Mouse (Mus musculus) heart, adult 11 months (tissue): ENCODE data around the gene Zfp87.

Experiments used
- DNase-seq: peaks from one replicate; pipeline ENCODE4 v3.0.0; 2022

Gene Zfp87

GRCm38 (mm10) chr13:67525753-67526410 is at the start of gene Zfp87, which contains the start of gene Gm26965:
Gene Zfp87, minus strand, starts transcription at chr13:67526177.
Gene Gm26965, minus strand, starts transcription at chr13:67526151.
- peak; percentile 99 for DNase-seq

DNA sequence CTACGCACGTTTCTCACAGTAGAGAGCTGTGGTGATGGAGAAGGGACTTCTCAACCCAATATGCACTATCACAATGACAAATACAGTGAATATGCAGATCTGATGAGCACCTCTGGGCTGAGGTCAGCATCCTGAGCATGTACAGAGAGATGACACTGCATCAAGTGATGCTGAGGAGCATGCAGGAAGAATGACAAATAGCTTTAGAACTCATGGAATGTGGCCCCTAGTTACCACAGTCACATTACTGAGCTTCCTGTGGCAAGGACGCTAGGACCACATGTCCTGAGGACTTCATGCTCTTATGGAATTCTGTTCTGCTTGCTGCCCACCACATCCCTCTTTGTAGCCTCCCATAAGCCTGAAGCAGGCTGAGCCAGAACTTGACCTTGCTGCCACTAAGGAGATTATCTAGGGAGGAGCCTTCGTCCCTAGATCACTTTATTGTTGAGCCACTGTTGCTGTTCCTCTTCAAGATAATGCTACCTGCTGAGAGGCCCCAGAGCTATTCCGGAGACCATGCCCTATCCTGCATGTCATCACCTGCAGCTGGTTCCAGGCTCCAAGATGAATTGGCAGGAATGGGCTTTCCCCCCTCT is 46.7 kb upstream of the Zfp87 start:
- DNase-seq: no peak

DNA sequence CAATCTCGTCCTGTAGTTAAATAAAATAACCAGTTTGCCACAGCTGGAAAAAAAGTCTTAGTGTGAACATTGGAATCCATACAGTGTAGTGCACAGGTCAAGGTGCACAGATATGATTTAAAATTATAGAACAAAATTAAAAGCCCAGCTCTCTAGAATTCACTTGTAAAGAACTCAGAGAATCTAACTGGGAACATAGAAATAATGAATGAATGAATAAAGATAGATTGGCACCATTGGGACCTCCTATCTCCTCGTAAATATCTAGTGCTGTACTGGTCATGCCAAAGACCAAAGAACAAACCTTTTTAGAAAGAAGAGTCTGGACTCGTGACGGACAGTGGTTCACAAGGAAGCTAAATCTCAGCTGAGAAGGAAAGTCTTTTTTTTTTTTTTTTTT is 27.8 kb upstream of the Zfp87 start, which contains the start of gene Zfp748:
Gene Zfp748 (minus strand): TSS at position 101 of the 400 bp plus-strand sequence.
- no peak for DNase-seq

GRCm38 (mm10) chr13:67552505-67553346 is 26.7 kb upstream of the Zfp87 start:
- peak; percentile 99 for DNase-seq

GRCm38 (mm10) chr13:67545941-67546340 is 20.0 kb upstream of the Zfp87 start:
- no peak for DNase-seq

GRCm38 (mm10) chr13:67527049-67527730 is 1.2 kb upstream of the Zfp87 start:
- DNase-seq: no peak

- DNase-seq: no peak
Observed at GRCm38 (mm10) chr13:67500908-67501307, 25.1 kb downstream of the Zfp87 start.

DNA sequence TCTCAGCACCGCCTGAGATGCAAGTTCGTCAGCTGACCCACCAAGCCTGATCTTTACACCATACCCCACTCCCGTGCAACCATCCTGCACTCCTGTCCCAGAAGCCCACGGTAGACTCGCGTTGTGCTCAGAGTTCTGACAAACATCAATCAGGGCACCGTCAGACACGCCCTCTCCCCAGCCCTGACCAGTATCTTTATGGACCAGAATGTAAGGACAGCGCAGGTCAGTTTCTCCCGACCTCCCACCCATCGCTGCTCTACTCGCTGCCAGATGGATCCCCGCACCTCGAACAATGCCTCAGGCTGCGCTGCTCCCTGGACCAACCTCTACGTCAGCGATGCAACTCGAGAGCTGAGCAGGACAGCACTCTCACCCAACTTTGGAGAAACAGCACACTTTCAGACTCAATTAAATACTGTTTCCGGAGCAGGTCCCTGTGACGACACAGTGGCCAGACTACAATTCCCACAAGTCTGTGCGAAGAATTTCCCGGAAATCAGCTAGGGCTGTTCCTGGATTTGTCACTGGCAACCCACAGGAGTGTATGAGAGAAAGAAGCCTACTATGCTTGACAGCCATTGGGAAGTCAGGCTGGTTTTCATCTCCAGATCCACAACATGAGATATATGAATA is 25.8 kb downstream of the Zfp87 start, which contains the start of gene Zfp58:
Gene Zfp58 (minus strand): TSS at position 472 of the 636 bp plus-strand sequence.
- peak; percentile 99 for DNase-seq

GRCm38 (mm10) chr13:67495631-67496030 is 30.3 kb downstream of the Zfp87 start:
- DNase-seq: no peak

GRCm38 (mm10) chr13:67484424-67484811 is 41.6 kb downstream of the Zfp87 start:
- peak; percentile 89 for DNase-seq

GRCm38 (mm10) chr13:67483625-67484423 is 42.2 kb downstream of the Zfp87 start, which contains the start of gene Zfp874b:
Gene Zfp874b, minus strand, starts transcription at chr13:67484258.
- peak; percentile 99 for DNase-seq

DNA sequence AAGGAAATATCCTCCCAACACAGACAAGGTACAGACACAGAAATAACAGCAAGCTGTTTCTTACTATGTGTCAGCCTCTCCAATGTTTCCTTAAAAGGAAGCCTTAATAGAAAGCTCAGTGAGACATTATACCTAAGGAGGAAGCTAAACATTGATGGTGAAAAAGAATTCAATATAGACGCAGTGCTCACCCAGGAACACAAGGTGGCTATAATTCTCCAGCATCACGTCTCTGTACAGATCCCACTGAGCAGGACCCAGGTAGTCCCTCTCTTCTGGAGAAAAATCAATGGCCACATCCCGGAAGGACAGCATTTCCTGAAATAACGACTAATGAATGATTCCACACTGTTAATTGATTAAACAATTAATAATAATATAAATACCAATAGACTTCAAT is 44.4 kb downstream of the Zfp87 start:
- no peak for DNase-seq

- DNase-seq: no peak
Observed at GRCm38 (mm10) chr13:67469274-67469673, 56.7 kb downstream of the Zfp87 start.
